Mouse (Mus musculus): ENCODE measurements around the gene C87436. TPM values are rescaled to one million over a fixed set of nuclear protein-coding genes. Genes with fewer than 3 reads are reported as not detected.

Gene C87436
- total RNA-seq, 2 experiments from 2014 or later: 6.1 to 7.8 TPM

GRCm38 (mm10) chr6:86506309-86506708 lies 68.1 kb downstream of the C87436 start:
- no peak for DNase-seq
- intact Hi-C loops (cut with DNase I): no loop called here

DNA sequence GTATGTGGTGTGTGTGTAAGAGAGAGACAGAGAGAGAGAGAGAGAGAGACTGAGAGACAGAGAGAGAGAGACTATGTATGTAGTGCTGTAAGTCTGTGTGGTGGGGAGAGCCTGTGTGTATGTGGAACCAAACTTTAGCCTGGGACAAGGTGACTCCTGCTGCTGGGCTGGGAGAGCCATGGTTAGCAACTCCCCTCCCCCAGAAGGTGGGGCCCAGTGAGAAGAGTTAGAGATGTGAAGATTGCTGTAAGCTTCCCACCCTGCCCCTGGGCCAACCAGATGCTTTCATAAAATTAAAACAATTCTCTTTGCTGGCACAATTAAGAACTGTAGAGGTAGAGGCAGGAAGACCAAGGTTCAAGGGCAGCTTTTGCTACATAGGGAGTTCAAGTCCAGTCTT lies 68.9 kb downstream of the C87436 start:
- no peak for DNase-seq
- intact Hi-C loops (cut with DNase I): no loop called here

DNA sequence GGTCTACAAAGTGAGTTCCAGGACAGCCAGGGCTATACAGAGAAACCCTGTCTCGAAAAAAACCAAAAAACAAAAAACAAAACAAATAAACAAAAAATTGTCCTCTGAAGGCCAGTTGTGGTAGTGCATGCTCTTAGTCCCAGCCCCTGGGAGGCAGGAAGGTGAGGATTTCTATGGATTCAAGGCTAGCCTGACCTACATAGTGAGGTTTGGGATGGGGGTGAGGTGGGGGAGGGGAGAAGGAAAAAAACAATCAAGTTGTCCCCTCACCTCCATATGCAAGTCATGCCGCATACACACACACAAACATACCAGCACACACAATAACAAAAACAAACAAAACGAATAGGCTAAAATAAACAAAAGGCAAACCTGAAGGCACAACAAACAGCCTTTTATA lies 70.6 kb downstream of the C87436 start:
- intact Hi-C loops (cut with DNase I): no loop called here
- no peak for DNase-seq

DNA sequence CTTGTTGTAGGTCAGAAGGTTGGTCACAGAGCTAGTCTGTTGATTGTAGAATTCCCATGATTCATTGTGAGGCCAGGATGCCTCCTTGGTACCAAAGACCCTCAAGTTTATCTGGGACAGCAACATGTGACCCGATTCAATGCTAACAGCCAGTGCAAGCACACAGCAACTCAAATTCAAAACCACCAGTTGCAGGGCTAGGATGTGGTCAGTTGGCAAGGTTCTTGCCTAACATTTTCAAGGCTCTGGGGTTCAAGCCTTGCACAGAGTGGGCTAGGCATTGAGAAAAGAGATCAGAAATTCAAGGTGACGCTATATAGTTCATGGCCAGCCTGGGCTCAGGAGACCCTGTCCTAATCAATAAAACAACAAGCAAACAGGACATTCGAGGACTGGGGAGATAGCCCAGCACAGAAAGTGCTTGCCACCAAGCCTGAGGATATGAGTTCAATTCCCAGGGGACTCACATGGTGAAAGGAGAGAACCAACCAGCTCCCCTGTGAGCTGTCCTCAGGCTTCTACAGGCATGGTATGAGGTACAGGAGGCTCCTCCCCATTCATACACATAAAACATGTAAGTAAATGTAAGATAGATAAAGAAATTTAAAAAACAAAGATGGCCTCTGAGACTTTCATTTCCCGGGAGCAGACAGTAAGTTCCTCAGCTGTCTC lies 71.2 kb downstream of the C87436 start:
- intact Hi-C loops (cut with DNase I): no loop called here
- DNase-seq: no peak

DNA sequence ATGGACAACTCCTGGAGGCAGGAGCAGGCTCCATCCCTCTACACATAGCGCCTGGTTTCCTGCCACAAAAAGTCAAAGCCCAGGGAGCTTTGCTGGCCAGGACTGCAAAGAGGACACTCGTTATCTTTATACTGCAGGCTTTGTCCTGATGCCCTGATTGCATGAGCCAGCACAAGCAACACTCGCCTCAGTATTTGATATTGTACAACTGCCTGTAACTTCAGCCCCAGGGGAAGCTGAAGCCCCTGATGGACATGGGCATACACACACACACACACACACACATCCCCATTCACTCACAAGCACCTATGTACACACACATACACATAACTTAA lies 71.7 kb downstream of the C87436 start:
- intact Hi-C loops (cut with DNase I): no loop called here
- no peak for DNase-seq

GRCm38 (mm10) chr6:86510979-86511378 lies 72.8 kb downstream of the C87436 start:
- intact Hi-C loops (cut with DNase I): no loop called here
- DNase-seq: no peak

GRCm38 (mm10) chr6:86513296-86513695 lies 75.1 kb downstream of the C87436 start:
- no peak for DNase-seq
- intact Hi-C loops (cut with DNase I): no loop called here

- intact Hi-C loops (cut with DNase I): no loop called here
- no peak for DNase-seq
Observed at GRCm38 (mm10) chr6:86516021-86516420, 77.8 kb downstream of the C87436 start.

- no peak for DNase-seq
- intact Hi-C loops (cut with DNase I): loop anchor here (5.0 kb wide), 1 partner anchor 33 kb away; no protein-coding TSS in a partner anchor
Observed at GRCm38 (mm10) chr6:86519767-86520345, 81.7 kb downstream of the C87436 start.

GRCm38 (mm10) chr6:86522001-86522911 lies 84.1 kb downstream of the C87436 start:
- no peak for DNase-seq
- intact Hi-C loops (cut with DNase I): loop anchor here (5.0 kb wide), 1 partner anchor 35 kb away; no protein-coding TSS in a partner anchor

Other genes starting within 250 kb of the C87436 start
- gene Tgfa, start 243.2 kb upstream of the C87436 start, total RNA-seq (2021): under 1 TPM; 0.13 to 0.22 TPM
- 10 to 100 TPM; 11.9 to 15.1 TPM for gene Fam136a, start 72.7 kb upstream of the C87436 start, total RNA-seq (2021)
- 10 to 100 TPM; 23.0 to 26.7 TPM for gene Snrpg, start 67.1 kb upstream of the C87436 start, total RNA-seq (2021)
- gene Pcyox1, start 41.2 kb upstream of the C87436 start, total RNA-seq (2021): 10 to 100 TPM; 53.1 to 54.2 TPM
- 10 to 100 TPM; 18.9 to 20.1 TPM for gene Tia1, start 34.2 kb upstream of the C87436 start, total RNA-seq (2021)
- 1 to 10 TPM in 1 of 2 experiments, not detected in 1; 1.2 TPM for gene Gm44790, start 11.7 kb upstream of the C87436 start, total RNA-seq (2021)
- 100 to 1,000 TPM; 102 to 112 TPM for gene Pcbp1, start 87.9 kb downstream of the C87436 start, total RNA-seq (2021)
- gene Asprv1, start 189.8 kb downstream of the C87436 start, total RNA-seq (2021): not detected
- gene Mxd1, start 230.8 kb downstream of the C87436 start, total RNA-seq (2021): 1 to 10 TPM; 2.8 TPM
- gene Snrnp27, start 246.1 kb downstream of the C87436 start, total RNA-seq (2021): 10 to 100 TPM; 68.9 to 70.2 TPM

All from gastrocnemius, postnatal 36 days (tissue).